Mouse (Mus musculus) limb, embryonic 12.5 days (tissue): ENCODE measurements around the gene Myl6. TPM values are rescaled to one million over a fixed set of nuclear protein-coding genes. Genes with fewer than 3 reads are reported as not detected.

ENCODE experiments used
- ATAC-seq: fragments of 200-750 bp; cut with Nextera tagmentation; 2 replicates; pipeline ENCODE4 v1.8.0; 2017; ENCODE audit warnings: low read depth, moderate TSS enrichment; ENCODE audit not compliant: insufficient number of reproducible peaks, insufficient read depth, low FRiP score, low TSS enrichment
- H3K27ac ChIP-seq: fragments of 300-500 bp; sonication (generic); 2 replicates; pipeline ENCODE4 v1.5.1; 2016; ENCODE audit warnings: mild to moderate bottlenecking, moderate library complexity
- H3K27me3 ChIP-seq: fragments of 300-500 bp; sonication (generic); 2 replicates; pipeline ENCODE4 v1.6.1; 2016; ENCODE audit warnings: mild to moderate bottlenecking, moderate library complexity
- H3K36me3 ChIP-seq: fragments of 300-500 bp; sonication (generic); 2 replicates; pipeline ENCODE4 v1.6.1; 2016; ENCODE audit warnings: mild to moderate bottlenecking, moderate library complexity
- H3K4me1 ChIP-seq: fragments of 300-500 bp; sonication (generic); replicated peaks from 2 replicates; pipeline ENCODE4 v1.6.1; 2016
- H3K4me2 ChIP-seq: fragments of 300-500 bp; sonication (generic); 2 replicates; pipeline ENCODE4 v1.6.1; 2016; ENCODE audit warnings: mild to moderate bottlenecking, moderate library complexity
- H3K4me3 ChIP-seq: fragments of 300-500 bp; sonication (generic); replicated peaks from 2 replicates; pipeline ENCODE4 v1.5.1; 2016; ENCODE audit warnings: mild to moderate bottlenecking
- H3K9ac ChIP-seq: fragments of 300-500 bp; sonication (generic); replicated peaks from 2 replicates; pipeline ENCODE4 v1.6.1; 2016; ENCODE audit warnings: mild to moderate bottlenecking, moderate library complexity
- H3K9me3 ChIP-seq: fragments of 300-500 bp; sonication (generic); 2 replicates; pipeline ENCODE4 v1.6.1; 2016; ENCODE audit warnings: mild to moderate bottlenecking, moderate library complexity
- whole genome bisulfite sequencing: fragments of 180-500 bp; shearing (Covaris S2); methylation state at CpG from one replicate; pipeline ENCODE4 v1.1.7; 2016; 5-methylcytosine and 5-hydroxymethylcytosine counted together
- microRNA-seq: library from miRNA; unstranded; fragments of <30 nt; microRNA quantifications from one replicate; pipeline ENCODE4, GENCODE M21; 2017
- polyA plus RNA-seq: library from polyadenylated mRNA; unstranded; fragments of >200 nt; fragmentation: Nextera tagmentation; extraction: Ambion mirVana; gene quantifications from 2 replicates; pipeline ENCODE4 v1.2.1, GENCODE M21; 2016

The Myl6 gene
- polyA plus RNA-seq, 1 experiment from 2014 or later = 827 TPM

DNA sequence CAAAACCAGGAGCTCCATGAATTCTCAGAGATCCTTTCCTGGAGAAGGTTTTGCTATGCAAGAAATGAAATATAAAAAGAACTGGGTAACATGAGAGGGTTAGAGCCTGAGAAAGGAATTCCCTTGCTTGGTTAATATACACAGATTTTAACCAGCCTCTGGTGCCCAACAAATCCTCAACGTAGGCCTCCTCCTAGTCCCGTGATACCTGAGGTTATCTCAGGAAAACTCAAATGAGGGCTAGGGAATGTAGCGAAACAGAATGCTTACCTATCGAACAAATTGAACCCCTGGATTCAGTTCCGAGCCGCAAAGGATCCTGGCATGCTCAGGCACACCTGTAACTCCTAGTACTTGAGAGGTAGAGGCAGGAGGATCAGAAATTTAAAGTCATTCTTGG is 36.3 kb downstream of the Myl6 start:
- no peaks in the 10 kb centered on the region for H3K27me3 ChIP-seq
- H3K9me3 ChIP-seq = no peaks in the 10 kb centered on the region
- 88% methylated on average over 6 of the region's 6 CpGs for WGBS
- no peak overlapping the region for H3K27ac ChIP-seq
- peak overlapping the region; percentile 95 for H3K4me3 ChIP-seq
- no peak overlapping the region for H3K9ac ChIP-seq
- ATAC-seq = no peak
- H3K36me3 ChIP-seq = peaks cover 19% of the 10 kb centered on the region
- H3K4me2 ChIP-seq = peak overlapping the region; percentile 87; the same call in 1 of the 2 replicates
- H3K4me1 ChIP-seq = peaks cover 14% of the 10 kb centered on the region

DNA sequence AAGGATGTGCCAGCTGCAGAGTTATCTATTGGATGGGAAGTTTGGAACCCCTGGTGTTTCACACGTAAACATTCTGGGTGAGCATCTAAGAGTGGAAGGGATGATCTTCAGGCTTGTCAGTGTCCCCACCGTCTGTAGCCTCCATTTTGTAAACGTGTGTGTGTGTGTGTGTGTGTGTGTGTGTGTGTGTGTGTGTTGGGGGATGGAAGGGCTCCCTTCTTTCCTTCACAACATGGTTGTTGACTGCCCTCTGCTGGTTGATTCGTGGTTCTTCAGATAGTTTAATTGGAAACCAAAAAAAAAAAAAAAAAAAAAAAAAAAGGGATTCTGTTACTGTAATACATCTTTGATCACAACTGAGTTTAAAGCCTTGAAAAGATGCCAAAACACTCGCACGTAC is 38.7 kb downstream of the Myl6 start:
- Histone ChIP-seq H3K4me3 (peak overlapping the region; percentile 18), H3K9ac (0 out of 2 replicates have a peak overlapping the region, but pooled peaks have one; percentile 23), H3K4me1 (peaks cover 4% of the 10 kb centered on the region), H3K27me3 (no peaks in the 10 kb centered on the region), H3K36me3 (no peaks in the 10 kb centered on the region), H3K27ac (no peak overlapping the region), H3K9me3 (no peaks in the 10 kb centered on the region), H3K4me2 (peak overlapping the region; percentile 43)
- no peak for ATAC-seq
- WGBS = 4% methylated on average over 6 of the region's 6 CpGs

DNA sequence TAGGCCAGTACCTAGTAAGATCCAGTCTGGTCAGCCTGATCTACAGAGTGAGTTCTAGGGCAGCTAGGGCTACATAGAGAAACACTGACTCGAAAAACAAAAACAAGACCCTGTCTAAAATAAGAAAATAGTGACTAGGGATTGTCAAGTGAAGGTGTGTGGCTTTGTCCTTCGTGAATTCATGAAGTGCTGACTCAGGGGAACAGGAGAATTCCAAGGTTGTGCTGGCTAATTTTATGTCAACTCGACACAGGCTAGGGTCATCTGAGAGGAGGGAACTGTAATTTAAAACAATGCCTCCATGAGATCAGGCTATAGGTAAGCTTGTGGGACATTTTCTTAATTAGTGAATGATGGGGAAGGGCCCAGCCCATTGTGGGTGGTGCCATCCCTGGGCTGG is 39.5 kb downstream of the Myl6 start:
- H3K27ac ChIP-seq = no peak overlapping the region
- no peak for ATAC-seq
- H3K9ac ChIP-seq = no peak overlapping the region
- H3K9me3 ChIP-seq = no peaks in the 10 kb centered on the region
- WGBS = 81% methylated on average over 3 of the region's 3 CpGs
- no peak overlapping the region for H3K4me2 ChIP-seq
- H3K27me3 ChIP-seq = no peaks in the 10 kb centered on the region
- H3K4me3 ChIP-seq = no peak overlapping the region
- H3K36me3 ChIP-seq = no peaks in the 10 kb centered on the region
- 0 out of 2 replicates have a peak, but pooled peaks cover 3% of the 10 kb centered on the region for H3K4me1 ChIP-seq

DNA sequence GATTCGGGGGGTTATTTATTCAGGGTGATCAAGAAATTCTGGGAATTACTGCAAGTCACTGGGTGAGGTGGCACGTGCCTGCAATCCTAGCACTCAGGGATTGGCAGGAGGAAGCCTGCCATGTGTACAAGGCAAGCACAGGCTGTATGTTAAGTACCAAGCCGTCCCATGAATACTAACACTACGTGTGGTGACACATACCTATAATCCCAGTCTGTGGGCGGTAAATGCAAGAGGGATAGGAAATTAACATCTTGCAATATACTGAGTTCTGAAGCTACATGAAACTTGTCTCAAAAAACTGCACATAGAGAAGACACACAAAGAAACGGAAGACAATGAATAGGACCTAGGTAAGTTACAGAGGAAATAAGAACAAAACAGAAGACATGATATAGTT is 42.9 kb downstream of the Myl6 start:
- Histone ChIP-seq H3K27me3 (no peaks in the 10 kb centered on the region), H3K36me3 (no peaks in the 10 kb centered on the region), H3K4me3 (no peak overlapping the region), H3K4me2 (no peak overlapping the region), H3K27ac (no peak overlapping the region), H3K9me3 (no peaks in the 10 kb centered on the region), H3K4me1 (0 out of 2 replicates have a peak, but pooled peaks cover 3% of the 10 kb centered on the region), H3K9ac (no peak overlapping the region)
- WGBS = 82% methylated on average over 6 of the region's 6 CpGs
- no peak for ATAC-seq

DNA sequence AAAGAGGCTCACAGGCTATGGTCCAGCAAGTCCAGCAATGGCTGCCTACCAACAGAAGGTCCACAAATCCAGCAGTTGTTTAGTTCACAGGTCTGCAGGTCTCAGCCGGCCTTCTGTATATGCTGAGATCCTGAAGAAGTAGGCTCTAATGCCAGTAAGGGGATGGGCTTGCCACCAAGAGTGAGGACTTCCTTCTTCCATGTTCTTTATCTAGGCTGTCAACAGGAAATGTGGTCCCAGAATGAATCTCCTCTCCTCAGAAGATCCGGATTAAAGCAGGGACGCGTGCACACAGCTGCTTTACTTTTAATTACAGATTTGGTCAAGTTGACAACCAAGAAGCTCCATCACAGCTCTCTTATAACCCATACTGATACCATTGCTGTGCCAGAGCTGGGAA is 48.5 kb downstream of the Myl6 start:
- H3K4me3 ChIP-seq = no peak overlapping the region
- H3K27me3 ChIP-seq = no peaks in the 10 kb centered on the region
- no peaks in the 10 kb centered on the region for H3K4me1 ChIP-seq
- no peaks in the 10 kb centered on the region for H3K9me3 ChIP-seq
- no peak for ATAC-seq
- no peak overlapping the region for H3K9ac ChIP-seq
- H3K36me3 ChIP-seq = peaks cover 15% of the 10 kb centered on the region
- WGBS = 82% methylated on average over 4 of the region's 4 CpGs
- H3K27ac ChIP-seq = no peak overlapping the region
- H3K4me2 ChIP-seq = no peak overlapping the region

- Histone ChIP-seq H3K9me3 (no peaks in the 10 kb centered on the region), H3K27ac (no peak overlapping the region)
- WGBS = 69% methylated on average over 6 of the region's 6 CpGs
These were observed 49.6 kb downstream of the Myl6 start for GRCm38 (mm10) chr10:128444354-128444753.

DNA sequence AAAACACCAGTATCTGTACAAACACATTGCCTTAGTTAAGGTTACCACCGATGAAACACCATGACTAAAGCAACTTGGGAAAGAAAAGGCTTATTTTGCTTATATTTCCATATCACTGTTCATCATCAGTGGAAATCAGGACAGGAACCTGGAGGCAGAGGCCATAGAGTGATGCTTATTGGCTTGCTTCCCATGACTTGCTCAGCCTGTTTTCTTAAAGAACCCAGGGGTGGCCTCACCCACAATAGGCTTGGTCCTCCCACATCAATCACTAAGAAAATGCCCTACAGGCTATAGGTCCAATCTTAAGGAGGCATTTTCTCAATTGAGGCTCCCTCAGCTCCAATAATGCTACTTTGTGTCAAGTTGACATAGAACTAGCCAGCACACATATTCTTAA is 51.2 kb downstream of the Myl6 start:
- H3K4me1 ChIP-seq = no peaks in the 10 kb centered on the region
- H3K27me3 ChIP-seq = no peaks in the 10 kb centered on the region
- ATAC-seq = no peak
- H3K9ac ChIP-seq = no peak overlapping the region
- H3K9me3 ChIP-seq = no peaks in the 10 kb centered on the region
- WGBS = 86% methylated on average over 1 of the region's 1 CpGs
- H3K4me2 ChIP-seq = no peak overlapping the region
- H3K36me3 ChIP-seq = peaks cover 41% of the 10 kb centered on the region
- no peak overlapping the region for H3K4me3 ChIP-seq
- no peak overlapping the region for H3K27ac ChIP-seq

More at GRCm38 (mm10) chr10:128444354-128444753, 49.6 kb downstream of the Myl6 start:
- no peak overlapping the region for H3K4me3 ChIP-seq
- no peaks in the 10 kb centered on the region for H3K27me3 ChIP-seq
- no peak overlapping the region for H3K9ac ChIP-seq
- H3K4me1 ChIP-seq = no peaks in the 10 kb centered on the region
- H3K4me2 ChIP-seq = no peak overlapping the region
- ATAC-seq = no peak
- H3K36me3 ChIP-seq = peaks cover 25% of the 10 kb centered on the region

GRCm38 (mm10) chr10:128441324-128442119 is 52.4 kb downstream of the Myl6 start:
- ATAC-seq = no peak
- no peak overlapping the region for H3K27ac ChIP-seq
- no peak overlapping the region for H3K9ac ChIP-seq
- no peaks in the 10 kb centered on the region for H3K4me1 ChIP-seq
- no peaks in the 10 kb centered on the region for H3K27me3 ChIP-seq
- H3K36me3 ChIP-seq = peaks cover 52% of the 10 kb centered on the region
- H3K4me2 ChIP-seq = no peak overlapping the region
- 92% methylated on average over 10 of the region's 10 CpGs for WGBS
- no peaks in the 10 kb centered on the region for H3K9me3 ChIP-seq
- H3K4me3 ChIP-seq = no peak overlapping the region

Small RNA genes within 50 kb of the gene (microRNA-seq; reads per million reads assigned to microRNA genes)
- not detected for gene Mir6916
- gene Mir8105 = 0.93 reads per million

Other genes starting within 250 kb of the Myl6 start
- 0.68 and 1.0 TPM in 2 replicates for gene Apon, start 240.0 kb downstream of the Myl6 start, polyA plus RNA-seq
- gene Apof, start 225.5 kb downstream of the Myl6 start, polyA plus RNA-seq = not detected in 2 replicates
- 17.1 and 17.6 TPM in 2 replicates for gene Stat2, start 223.6 kb downstream of the Myl6 start, polyA plus RNA-seq
- 0.20 TPM in 2 replicates for gene Il23a, start 195.4 kb downstream of the Myl6 start, polyA plus RNA-seq
- 42.3 and 42.5 TPM in 2 replicates for gene Pan2, start 190.8 kb downstream of the Myl6 start, polyA plus RNA-seq
- 351 and 359 TPM in 2 replicates for gene Cnpy2, start 171.7 kb downstream of the Myl6 start, polyA plus RNA-seq
- 178 and 181 TPM in 2 replicates for gene Cs, start 156.4 kb downstream of the Myl6 start, polyA plus RNA-seq
- 15.5 and 15.8 TPM in 2 replicates for gene Coq10a, start 125.1 kb downstream of the Myl6 start, polyA plus RNA-seq
- 13.5 and 14.8 TPM in 2 replicates for gene Ankrd52, start 117.0 kb downstream of the Myl6 start, polyA plus RNA-seq
- not detected in 2 replicates for gene Slc39a5, start 92.9 kb downstream of the Myl6 start, polyA plus RNA-seq
- 65.1 and 65.2 TPM in 2 replicates for gene Nabp2, start 82.7 kb downstream of the Myl6 start, polyA plus RNA-seq
- gene Rnf41, start 82.5 kb downstream of the Myl6 start, polyA plus RNA-seq = 42.5 TPM in 2 replicates
- gene Smarcc2, start 34.9 kb downstream of the Myl6 start, polyA plus RNA-seq = 105 and 120 TPM in 2 replicates
- gene Myl6b, start 4.5 kb upstream of the Myl6 start, polyA plus RNA-seq = 3.2 and 3.4 TPM in 2 replicates
- gene Esyt1, start 31.7 kb upstream of the Myl6 start, polyA plus RNA-seq = 18.5 and 19.9 TPM in 2 replicates
- gene Zc3h10, start 53.6 kb upstream of the Myl6 start, polyA plus RNA-seq = 18.1 and 21.4 TPM in 2 replicates
- 3,599 and 3,605 TPM in 2 replicates for gene Rpl41, start 55.2 kb upstream of the Myl6 start, polyA plus RNA-seq
- gene Pa2g4, start 71.8 kb upstream of the Myl6 start, polyA plus RNA-seq = 199 and 206 TPM in 2 replicates
- 15.4 and 16.6 TPM in 2 replicates for gene Erbb3, start 95.5 kb upstream of the Myl6 start, polyA plus RNA-seq
- 753 and 757 TPM in 2 replicates for gene Rps26, start 132.6 kb upstream of the Myl6 start, polyA plus RNA-seq
- 3.4 and 4.0 TPM in 2 replicates for gene Ikzf4, start 151.8 kb upstream of the Myl6 start, polyA plus RNA-seq
- gene Suox, start 179.9 kb upstream of the Myl6 start, polyA plus RNA-seq = 14.7 and 16.7 TPM in 2 replicates
- gene Rab5b, start 202.1 kb upstream of the Myl6 start, polyA plus RNA-seq = 72.7 and 78.2 TPM in 2 replicates
- 0.71 and 1.2 TPM in 2 replicates for gene Pmel, start 210.1 kb upstream of the Myl6 start, polyA plus RNA-seq
- gene Cdk2, start 210.9 kb upstream of the Myl6 start, polyA plus RNA-seq = 147 and 161 TPM in 2 replicates